Mouse (Mus musculus) embryo, embryonic 10 days (tissue): ENCODE measurements around the gene Gm20937.
"Not testable (repeated sequence)": the region's sequence is repeated elsewhere in the genome, so short reads cannot be mapped to it uniquely, and the experiment has no call there.

Source experiments
- DNase-seq: peaks from one replicate; pipeline ENCODE4 v3.0.0-alpha.2; 2015; ENCODE audit warnings: low spot score

Gm20937 gene

GRCm38 (mm10) chrY:68294798-68295197 lies at the start of gene Gm20937:
TSS of gene Gm20937 (minus strand) at chrY:68294898.
- not testable (repeated sequence) for DNase-seq
